Mouse (Mus musculus) kidney, adult 18-20 months (tissue): ENCODE measurements at regions not wholly inside any gene's neighbourhood (a gene's known extent, or its start where the extent isn't known, plus 50 kb on each side); places are given as distances from the start of the nearest gene placed in this dataset.

Experiments
- DNase-seq: peaks from one replicate; pipeline ENCODE4 v3.0.0; 2021

DNA sequence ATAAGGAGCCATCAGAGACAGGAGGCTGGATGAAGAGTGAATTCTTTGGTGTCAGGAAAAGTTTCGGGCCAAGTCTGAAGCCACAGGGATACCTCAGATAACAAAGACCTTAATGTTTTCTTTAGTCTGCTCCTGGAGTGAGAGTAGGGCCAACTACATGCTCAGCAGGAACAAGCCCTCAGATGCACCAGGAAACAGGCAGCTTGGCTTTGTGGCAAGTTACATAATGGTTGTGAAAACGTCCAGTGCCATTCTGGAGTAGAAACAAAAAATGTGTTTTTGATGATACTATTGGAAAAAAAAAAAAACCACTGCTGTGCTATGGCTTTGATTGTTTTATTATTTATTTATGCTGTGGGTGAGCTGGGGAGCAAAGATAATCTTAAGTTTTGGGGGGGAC is 452.2 kb upstream of the Mon1b start:
- no peak for DNase-seq

DNA sequence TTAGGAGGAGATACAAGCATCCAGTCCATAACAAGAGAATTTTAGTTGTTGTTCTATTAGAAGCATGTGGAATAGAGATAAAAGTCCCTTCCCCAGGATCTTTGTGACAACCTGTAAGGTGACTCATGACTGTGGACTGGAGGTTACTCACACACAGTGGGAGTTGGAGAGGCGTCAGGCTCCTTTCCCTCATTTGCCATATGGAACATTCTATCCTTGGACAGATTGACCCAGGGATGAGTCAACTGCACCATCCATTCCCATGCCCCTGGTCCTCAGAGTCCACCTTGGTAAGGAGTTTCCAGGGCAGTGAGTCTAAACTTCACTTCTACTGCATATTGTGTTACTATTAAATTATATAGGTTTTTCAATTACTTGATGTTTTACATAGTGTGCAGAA is 444.9 kb upstream of the Mon1b start:
- no peak for DNase-seq

- DNase-seq, result no peak
Measured at GRCm38 (mm10) chr8:113191537-113191936, 443.9 kb upstream of the Mon1b start.
